Mouse (Mus musculus) hindbrain, postnatal 0 days (tissue): ENCODE data around the gene Abhd2. TPM values are rescaled to one million over a fixed set of nuclear protein-coding genes. Genes with fewer than 3 reads are reported as not detected.
"Not testable (repeated sequence)": the region's sequence is repeated elsewhere in the genome, so short reads cannot be mapped to it uniquely, and the experiment has no call there.

Experiments used
- ATAC-seq: fragments of 200-750 bp; cut with Nextera tagmentation; 2 replicates; pipeline ENCODE4 v1.8.0; 2017; ENCODE audit warnings: mild to moderate bottlenecking, moderate TSS enrichment, moderate library complexity
- DNase-seq: peaks from one replicate; pipeline ENCODE4 v3.0.0-alpha.2; 2015; ENCODE audit warnings: low spot score
- H3K27ac ChIP-seq: fragments of 300-500 bp; sonication (generic); 2 replicates; pipeline ENCODE4 v1.5.1; 2014; ENCODE audit warnings: mild to moderate bottlenecking
- H3K27me3 ChIP-seq: fragments of 300-500 bp; sonication (generic); 2 replicates; pipeline ENCODE4 v1.6.1; 2014; ENCODE audit warnings: low read length, mixed read lengths; ENCODE audit not compliant: insufficient read depth
- H3K36me3 ChIP-seq: fragments of 300-500 bp; sonication (generic); 2 replicates; pipeline ENCODE4 v1.6.1; 2014; ENCODE audit warnings: low read length, mixed read lengths; ENCODE audit not compliant: insufficient read depth
- H3K4me1 ChIP-seq: fragments of 300-500 bp; sonication (generic); 2 replicates; pipeline ENCODE4 v1.6.1; 2014; ENCODE audit warnings: antibody characterized with exemption, low read length, mixed read lengths; ENCODE audit not compliant: insufficient read depth
- H3K4me2 ChIP-seq: fragments of 300-500 bp; sonication (generic); 2 replicates; pipeline ENCODE4 v1.6.1; 2014; ENCODE audit warnings: low read depth, mild to moderate bottlenecking, low read length, moderate library complexity, mixed read lengths
- H3K4me3 ChIP-seq: fragments of 300-500 bp; sonication (generic); 2 replicates; pipeline ENCODE4 v1.5.1; 2014; ENCODE audit warnings: low read length
- H3K9ac ChIP-seq: fragments of 300-500 bp; sonication (generic); replicated peaks from 2 replicates; pipeline ENCODE4 v1.6.1; 2014; ENCODE audit warnings: mild to moderate bottlenecking, low read length, moderate library complexity, mixed read lengths
- H3K9me3 ChIP-seq: fragments of 300-500 bp; sonication (generic); 2 replicates; pipeline ENCODE4 v1.6.1; 2016; ENCODE audit warnings: low read length, mixed read lengths
- CTCF ChIP-seq: IDR thresholded peaks from 2 replicates; pipeline ENCODE4 v1.5.1; 2016; ENCODE audit warnings: antibody characterized with exemption, control low read depth, low read depth
- WGBS: fragments of 180-500 bp; shearing (Covaris S2); extraction: QIAGEN DNeasy Blood & Tissue Kit; methylation state at CpG from one replicate; pipeline ENCODE4 v1.1.7; 2014; 5-methylcytosine and 5-hydroxymethylcytosine counted together
- polyA plus RNA-seq: library from polyadenylated mRNA; unstranded; fragments of >200 nt; fragmentation: Nextera tagmentation; extraction: Ambion mirVana; gene quantifications from 2 replicates; pipeline ENCODE4 v1.2.1, GENCODE M21; 2015
- total RNA-seq: library from RNA; depleted of rRNA; stranded (reverse); fragments of >200 nt; gene quantifications from 2 replicates; pipeline ENCODE4 v1.2.3, GENCODE M21; 2014

The Abhd2 gene
- total and polyA plus RNA-seq, 2 experiments from 2014 or later = 23.9 to 92.3 TPM

DNA sequence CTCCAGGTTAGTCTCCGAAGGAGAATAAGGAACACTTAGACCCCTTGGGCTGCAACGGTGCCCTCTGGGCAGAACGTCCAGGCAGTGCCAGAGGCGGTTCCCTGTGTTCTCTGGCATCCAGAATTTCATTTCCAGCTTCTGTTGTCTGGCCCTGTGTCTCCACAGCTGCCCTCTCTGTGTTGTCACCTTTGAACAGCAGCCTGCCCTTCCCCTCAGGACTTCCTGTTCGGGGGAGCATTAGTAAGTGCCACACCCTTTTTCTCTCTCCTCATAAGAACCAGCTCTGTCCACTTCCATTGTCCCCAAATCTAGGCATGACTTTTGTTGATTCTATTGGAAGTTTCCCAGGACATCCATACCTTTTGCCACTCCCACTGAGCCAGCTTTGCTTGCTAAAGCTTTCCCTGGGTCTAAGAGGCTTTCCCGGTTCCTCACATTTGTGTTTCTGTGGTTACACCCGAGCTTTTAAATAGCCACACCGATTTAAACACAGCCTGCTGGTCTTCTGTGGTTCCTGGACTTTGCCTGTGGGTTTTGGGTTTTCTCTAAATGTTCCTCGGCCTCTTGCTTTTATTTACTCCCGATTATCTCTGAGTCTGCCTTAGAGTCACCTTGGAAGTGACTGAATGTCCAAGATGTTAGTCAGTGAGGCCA, 6.5 kb downstream of the Abhd2 start:
- Histone ChIP-seq H3K4me1 (peaks cover 29% of the 10 kb centered on the region), H3K36me3 (no peaks in the 10 kb centered on the region), H3K4me2 (no peak overlapping the region), H3K9me3 (no peaks in the 10 kb centered on the region), H3K27me3 (no peaks in the 10 kb centered on the region), H3K4me3 (no peak overlapping the region), H3K9ac (no peak overlapping the region), H3K27ac (peak overlapping the region; percentile 52; the same call in 1 of the 2 replicates)
- DNase-seq = no peak
- 72% methylated on average over 10 of the region's 10 CpGs for WGBS
- no peak for TF ChIP-seq CTCF
- no peak for ATAC-seq

DNA sequence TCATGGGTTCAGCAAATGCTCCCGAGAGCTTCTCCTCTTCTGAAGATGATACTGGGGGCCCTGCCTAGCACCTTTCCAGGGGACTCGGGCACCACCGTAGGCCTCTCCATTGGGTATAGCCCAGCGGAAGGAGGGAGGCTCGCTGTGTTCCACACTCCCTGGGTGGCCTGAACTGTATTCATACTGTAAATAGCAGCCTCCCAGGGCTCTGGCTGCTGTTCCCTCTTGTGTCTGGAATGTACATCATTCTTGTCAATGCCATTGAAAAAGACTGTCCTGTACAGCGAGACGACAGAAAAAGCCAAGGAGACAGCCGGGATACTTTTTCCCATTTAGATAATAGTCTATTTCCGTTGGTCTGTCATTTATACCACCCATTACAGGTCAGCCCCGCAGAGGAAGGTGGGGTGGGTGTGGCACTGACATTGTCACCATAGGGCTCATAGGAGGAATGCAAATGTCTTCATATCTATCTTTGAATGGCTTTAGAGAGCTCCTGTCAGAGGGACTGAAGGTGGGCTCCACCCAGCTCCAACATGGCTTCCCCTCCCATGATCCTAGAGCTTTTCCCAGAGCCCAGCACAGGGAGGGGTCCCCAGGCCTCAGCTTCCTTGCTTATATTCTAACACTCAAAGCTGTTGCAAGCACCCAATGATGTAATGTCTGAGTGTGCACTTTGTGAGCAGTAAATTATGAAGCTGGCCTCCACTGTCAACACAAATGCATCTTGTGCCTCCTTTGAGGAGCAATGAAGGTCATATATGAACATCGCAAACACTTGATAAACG, 10.1 kb downstream of the Abhd2 start:
- peaks cover 16% of the 10 kb centered on the region; the same call in 1 of the 2 replicates for H3K4me1 ChIP-seq

DNA sequence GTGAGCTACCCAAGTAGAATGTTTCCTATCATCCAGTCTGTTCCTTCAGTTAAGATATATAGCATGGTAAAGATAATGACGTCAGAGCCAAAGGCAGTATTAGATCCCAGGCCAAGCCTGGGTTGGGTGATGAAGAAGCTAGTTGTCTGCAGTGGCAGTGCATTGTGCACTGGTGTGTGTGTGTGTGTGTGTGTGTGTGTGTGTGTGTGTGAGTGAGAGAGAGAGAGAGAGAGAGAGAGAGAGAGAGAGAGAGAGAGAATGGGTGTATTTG, 10.6 kb downstream of the Abhd2 start:
- not testable (repeated sequence) for H3K4me3 ChIP-seq, H3K27me3 ChIP-seq, H3K4me2 ChIP-seq, DNase-seq, ATAC-seq, H3K9ac ChIP-seq, H3K36me3 ChIP-seq, H3K9me3 ChIP-seq
- 76% methylated on average over 1 of the region's 1 CpGs for WGBS
- peak overlapping the region; percentile 7; the same call in 1 of the 2 replicates for H3K27ac ChIP-seq
- H3K4me1 ChIP-seq = peaks cover 19% of the 10 kb centered on the region; the same call in 1 of the 2 replicates

More for the DNA sequence above, 10.1 kb downstream of the Abhd2 start:
- ATAC-seq = no peak
- Histone ChIP-seq H3K9ac (no peak overlapping the region), H3K4me2 (no peak overlapping the region), H3K27ac (0 out of 2 replicates have a peak overlapping the region, but pooled peaks have one; percentile 7), H3K36me3 (no peaks in the 10 kb centered on the region), H3K9me3 (no peaks in the 10 kb centered on the region), H3K27me3 (no peaks in the 10 kb centered on the region), H3K4me3 (no peak overlapping the region)
- no peak for DNase-seq
- 71% methylated on average over 12 of the region's 12 CpGs for WGBS
- no peak for TF ChIP-seq CTCF

DNA sequence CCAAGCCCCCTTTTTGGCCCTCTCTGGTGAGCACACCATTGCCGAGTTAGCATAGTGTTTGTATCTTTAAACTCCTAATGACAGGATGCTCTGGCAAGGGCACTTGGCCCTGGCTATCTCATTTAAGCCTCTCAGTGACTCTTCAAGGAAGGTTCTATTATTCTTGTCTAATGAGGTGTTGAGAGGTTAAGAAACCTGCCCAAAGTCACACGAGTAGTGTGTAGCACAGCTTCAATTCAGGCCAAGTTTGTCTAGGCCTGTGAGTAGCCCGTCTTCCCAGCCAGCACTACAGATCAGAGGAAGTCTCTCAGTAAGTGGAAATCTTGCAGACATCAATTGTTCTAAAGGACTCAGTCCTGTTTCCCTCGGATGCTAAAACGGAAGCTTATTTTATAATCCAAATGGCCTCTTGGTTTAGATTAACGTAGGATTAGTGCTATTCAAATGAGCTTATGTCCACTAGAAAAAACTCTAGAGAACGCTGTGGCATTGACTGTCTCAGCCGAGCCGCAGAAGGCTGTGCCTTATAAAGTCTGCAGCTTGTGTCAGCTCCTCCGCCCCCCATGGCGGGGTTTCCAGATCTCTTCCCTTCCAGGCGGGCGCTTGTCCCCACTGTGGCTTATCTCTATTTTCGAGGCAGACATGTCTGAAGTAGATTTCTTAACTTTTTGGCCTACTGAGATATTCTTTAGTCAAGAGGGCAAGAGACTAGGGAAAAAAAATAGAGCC, 11.3 kb downstream of the Abhd2 start:
- no peak overlapping the region for H3K4me3 ChIP-seq
- H3K27me3 ChIP-seq = no peaks in the 10 kb centered on the region
- peak; percentile 17 for DNase-seq
- TF ChIP-seq CTCF = no peak
- no peaks in the 10 kb centered on the region for H3K36me3 ChIP-seq
- peaks cover 19% of the 10 kb centered on the region; the same call in 1 of the 2 replicates for H3K4me1 ChIP-seq
- ATAC-seq = no peak; the same call in 1 of the 2 replicates
- no peak overlapping the region for H3K9ac ChIP-seq
- WGBS = 56% methylated on average over 14 of the region's 14 CpGs
- no peaks in the 10 kb centered on the region for H3K9me3 ChIP-seq
- H3K4me2 ChIP-seq = no peak overlapping the region
- peak overlapping the region; percentile 7 for H3K27ac ChIP-seq

DNA sequence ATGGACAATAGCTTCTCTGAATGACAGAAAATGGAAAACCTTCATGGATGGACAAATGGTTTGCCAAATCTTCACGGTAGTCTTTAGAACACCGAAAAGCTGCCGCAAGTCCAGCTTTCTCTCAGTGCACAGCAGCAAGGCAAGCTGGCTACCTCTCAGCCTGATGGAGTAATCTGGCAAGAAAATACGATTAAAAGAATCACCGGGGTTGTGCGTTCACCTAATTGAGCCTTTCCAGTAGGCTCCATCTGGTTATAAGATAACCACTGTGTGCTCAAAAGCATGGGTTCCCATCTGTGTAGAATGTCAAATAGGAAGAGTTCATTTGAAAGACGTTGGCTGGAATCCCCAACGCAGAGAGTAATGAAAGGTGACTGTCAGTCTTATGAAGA, 11.9 kb downstream of the Abhd2 start:
- no peak overlapping the region for H3K4me2 ChIP-seq
- H3K27ac ChIP-seq = peak overlapping the region; percentile 7; the same call in 1 of the 2 replicates
- H3K4me3 ChIP-seq = no peak overlapping the region
- TF ChIP-seq CTCF = no peak
- DNase-seq (no peak), ATAC-seq (no peak)
- H3K36me3 ChIP-seq = no peaks in the 10 kb centered on the region
- H3K9ac ChIP-seq = no peak overlapping the region
- H3K9me3 ChIP-seq = no peaks in the 10 kb centered on the region
- peaks cover 19% of the 10 kb centered on the region; the same call in 1 of the 2 replicates for H3K4me1 ChIP-seq
- WGBS = 45% methylated on average over 8 of the region's 8 CpGs
- H3K27me3 ChIP-seq = no peaks in the 10 kb centered on the region

DNA sequence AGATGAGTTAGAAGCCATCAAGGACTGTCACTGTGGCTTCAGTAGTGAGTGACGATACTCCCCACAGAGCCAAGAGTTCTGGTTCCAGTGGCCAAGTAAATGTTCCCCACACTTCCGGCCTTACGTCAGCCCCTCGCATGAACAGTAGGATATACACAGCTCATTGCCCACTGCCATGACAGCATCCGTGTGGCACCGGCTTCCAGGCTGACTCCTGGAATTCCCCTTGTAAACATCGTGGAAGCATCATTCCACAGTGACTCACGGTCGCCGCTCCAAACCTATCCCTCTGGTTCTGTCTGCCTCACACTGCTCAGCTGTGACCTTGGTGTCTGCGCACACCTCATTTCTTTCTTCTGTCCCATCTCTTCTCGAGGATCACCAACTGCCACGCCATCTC, 12.4 kb downstream of the Abhd2 start:
- no peaks in the 10 kb centered on the region for H3K27me3 ChIP-seq
- H3K9me3 ChIP-seq = no peaks in the 10 kb centered on the region
- no peaks in the 10 kb centered on the region for H3K36me3 ChIP-seq
- peaks cover 19% of the 10 kb centered on the region; the same call in 1 of the 2 replicates for H3K4me1 ChIP-seq
- no peak for TF ChIP-seq CTCF
- 0 out of 2 replicates have a peak overlapping the region, but pooled peaks have one; percentile 7 for H3K27ac ChIP-seq
- DNase-seq (no peak), ATAC-seq (no peak)
- WGBS = 73% methylated on average over 13 of the region's 13 CpGs
- no peak overlapping the region for H3K4me3 ChIP-seq
- H3K4me2 ChIP-seq = no peak overlapping the region
- H3K9ac ChIP-seq = no peak overlapping the region
